Mouse (Mus musculus): ENCODE results near the gene Cxcl12.
A peak's percentile ranks its signal among the peaks of the same experiment; 100 is the strongest.

Gene Cxcl12

GRCm38 (mm10) chr6:117168321-117169011 lies at the start of gene Cxcl12:
Gene Cxcl12, plus strand, starts transcription at chr6:117168535.
- DNase-seq (ENCODE audit: low spot score): peak; percentile 80

GRCm38 (mm10) chr6:117122074-117122473 lies 46.3 kb upstream of the Cxcl12 start:
- no peak for DNase-seq (ENCODE audit: low spot score)

- no peak for DNase-seq (ENCODE audit: low spot score)
These were observed 42.0 kb upstream of the Cxcl12 start for GRCm38 (mm10) chr6:117126356-117126755.

GRCm38 (mm10) chr6:117129443-117129842 lies 38.9 kb upstream of the Cxcl12 start:
- DNase-seq (ENCODE audit: low spot score): no peak

GRCm38 (mm10) chr6:117130680-117131111 lies 37.6 kb upstream of the Cxcl12 start:
- DNase-seq (ENCODE audit: low spot score): no peak

- no peak for DNase-seq (ENCODE audit: low spot score)
These were observed 33.8 kb upstream of the Cxcl12 start for GRCm38 (mm10) chr6:117134526-117134925.

GRCm38 (mm10) chr6:117137735-117138134 lies 30.6 kb upstream of the Cxcl12 start:
- no peak for DNase-seq (ENCODE audit: low spot score)

- DNase-seq (ENCODE audit: low spot score): no peak
These were observed 27.4 kb upstream of the Cxcl12 start for GRCm38 (mm10) chr6:117140907-117141306.

GRCm38 (mm10) chr6:117146951-117147350 lies 21.4 kb upstream of the Cxcl12 start:
- DNase-seq (ENCODE audit: low spot score): no peak

- DNase-seq (ENCODE audit: low spot score): no peak
These were observed 16.7 kb upstream of the Cxcl12 start for GRCm38 (mm10) chr6:117151484-117152149.

GRCm38 (mm10) chr6:117153046-117153445 lies 15.3 kb upstream of the Cxcl12 start:
- no peak for DNase-seq (ENCODE audit: low spot score)

- no peak for DNase-seq (ENCODE audit: low spot score)
These were observed 11.5 kb upstream of the Cxcl12 start for GRCm38 (mm10) chr6:117156846-117157245.

GRCm38 (mm10) chr6:117159710-117160690 lies 8.3 kb upstream of the Cxcl12 start:
- no peak for DNase-seq (ENCODE audit: low spot score)

GRCm38 (mm10) chr6:117163486-117163885 lies 4.8 kb upstream of the Cxcl12 start:
- DNase-seq (ENCODE audit: low spot score): no peak

- DNase-seq (ENCODE audit: low spot score): peak; percentile 93
These were observed 1.5 kb upstream of the Cxcl12 start for GRCm38 (mm10) chr6:117166581-117167425.

- no peak for DNase-seq (ENCODE audit: low spot score)
These were observed 957 bp upstream of the Cxcl12 start for GRCm38 (mm10) chr6:117167426-117167730.

- no peak for DNase-seq (ENCODE audit: low spot score)
These were observed 945 bp downstream of the Cxcl12 start for GRCm38 (mm10) chr6:117169051-117169909.

- no peak for DNase-seq (ENCODE audit: low spot score)
These were observed 1.8 kb downstream of the Cxcl12 start for GRCm38 (mm10) chr6:117169910-117170747.

GRCm38 (mm10) chr6:117172358-117172757 lies 4.0 kb downstream of the Cxcl12 start:
- DNase-seq (ENCODE audit: low spot score): no peak

GRCm38 (mm10) chr6:117173876-117174275 lies 5.5 kb downstream of the Cxcl12 start:
- peak; percentile 93 for DNase-seq (ENCODE audit: low spot score)

Data from testis, postnatal 10 days (tissue).